Mouse (Mus musculus): ENCODE data around the gene Tjp1.

GRCm38 (mm10) chr7:65470214-65470613 is 57.4 kb downstream of the Tjp1 start:
- TF ChIP-seq ZNF384 (IDR thresholded peaks at IDR 0.05; ENCODE audit: low read depth, low read length) = no peak
- TF ChIP-seq CHD2 (IDR thresholded peaks at IDR 0.05; ENCODE audit: low read depth, low read length) = no peak
- no peak for TF ChIP-seq HCFC1 (IDR thresholded peaks at IDR 0.05; ENCODE audit: borderline replicate concordance, insufficient read depth, low read length)
- TF ChIP-seq MAFK (IDR thresholded peaks at IDR 0.05; ENCODE audit: insufficient read depth, low read depth, low read length) = no peak

Measured in ES-E14 (cell line).